Mouse (Mus musculus) liver, embryonic 16.5 days (tissue): ENCODE results near the gene Nek5. TPM values are rescaled to one million over a fixed set of nuclear protein-coding genes. Genes with fewer than 3 reads are reported as not detected.

ENCODE experiments used
- polyA plus RNA-seq: library from polyadenylated mRNA; unstranded; fragments of >200 nt; fragmentation: Nextera tagmentation; extraction: Ambion mirVana; gene quantifications from 2 replicates; pipeline ENCODE4 v1.2.1, GENCODE M21; 2015

Nek5 gene
- polyA plus RNA-seq, 1 experiment from 2014 or later: 0.06 TPM

Other genes with a start within 250 kb of the Nek5 start
- not detected in 2 replicates for gene Defb9, start 239.6 kb downstream of the Nek5 start, polyA plus RNA-seq
- not detected in 2 replicates for gene Defb11, start 218.6 kb downstream of the Nek5 start, polyA plus RNA-seq
- gene Defb15, start 192.3 kb downstream of the Nek5 start, polyA plus RNA-seq: not detected in 2 replicates
- gene Defb35, start 186.7 kb downstream of the Nek5 start, polyA plus RNA-seq: not detected in 2 replicates
- gene Defb13, start 178.3 kb downstream of the Nek5 start, polyA plus RNA-seq: not detected in 2 replicates
- gene Fam90a1a, start 166.3 kb downstream of the Nek5 start, polyA plus RNA-seq: not detected in 2 replicates
- not detected in 2 replicates for gene Ccdc70, start 155.3 kb downstream of the Nek5 start, polyA plus RNA-seq
- gene Atp7b, start 64.7 kb downstream of the Nek5 start, polyA plus RNA-seq: 12.8 and 14.1 TPM in 2 replicates
- gene Alg11, start 64.3 kb downstream of the Nek5 start, polyA plus RNA-seq: 11.0 TPM in 2 replicates
- gene Nek3, start 41.4 kb upstream of the Nek5 start, polyA plus RNA-seq: 1.3 and 1.4 TPM in 2 replicates
- 19.9 and 22.1 TPM in 2 replicates for gene Ckap2, start 60.8 kb upstream of the Nek5 start, polyA plus RNA-seq
- gene Vps36, start 67.8 kb upstream of the Nek5 start, polyA plus RNA-seq: 7.5 and 7.6 TPM in 2 replicates
- 1.8 and 2.1 TPM in 2 replicates for gene Thsd1, start 102.3 kb upstream of the Nek5 start, polyA plus RNA-seq
- not detected in 2 replicates for gene Tpte, start 158.4 kb upstream of the Nek5 start, polyA plus RNA-seq